In genomic region chr14:101511410-101511809, GRCm38 (mm10) we compare ENCODE assay signal across 11 mouse cellular contexts.
"Had no signal": no experiment of that assay in that cellular context is flagged by ENCODE, and none has a peak within 500 bp of the region (broad histone marks: within the 10 kb centered on the region; RNA-seq: fewer than 3 reads in every experiment).

No protein-coding gene starts in this region.

- H3K9me3 ChIP-seq: limb, embryonic 13.5 days; liver, embryonic 15.5 days; midbrain, embryonic 10.5 days; neural tube, embryonic 15.5 days had no signal

- H3K27ac ChIP-seq: limb, embryonic 13.5 days; liver, embryonic 15.5 days; midbrain, embryonic 10.5 days; neural tube, embryonic 15.5 days had no signal

- H3K9ac ChIP-seq: limb, embryonic 13.5 days; liver, embryonic 15.5 days; lung, embryonic 14.5 days; neural tube, embryonic 15.5 days had no signal

- DNase-seq: kidney, postnatal 25 days; layer of hippocampus, adult 9-11 months; lung, postnatal 4 days; midbrain, embryonic 14.5 days had no signal

- H3K36me3 ChIP-seq: limb, embryonic 13.5 days; liver, embryonic 15.5 days; midbrain, embryonic 10.5 days; neural tube, embryonic 15.5 days had no signal

- H3K4me2 ChIP-seq: limb, embryonic 13.5 days; liver, embryonic 11.5 days; liver, embryonic 15.5 days; lung, embryonic 14.5 days; neural tube, embryonic 15.5 days had no signal

- H3K4me1 ChIP-seq: liver, embryonic 15.5 days had no signal

- H3K27me3 ChIP-seq: limb, embryonic 13.5 days; liver, embryonic 15.5 days; neural tube, embryonic 15.5 days had no signal

- H3K4me3 ChIP-seq: limb, embryonic 13.5 days; liver, embryonic 15.5 days; midbrain, embryonic 10.5 days; myocyte; neural tube, embryonic 15.5 days had no signal
